Mouse (Mus musculus): ENCODE results near the gene Fam198a.

DNA sequence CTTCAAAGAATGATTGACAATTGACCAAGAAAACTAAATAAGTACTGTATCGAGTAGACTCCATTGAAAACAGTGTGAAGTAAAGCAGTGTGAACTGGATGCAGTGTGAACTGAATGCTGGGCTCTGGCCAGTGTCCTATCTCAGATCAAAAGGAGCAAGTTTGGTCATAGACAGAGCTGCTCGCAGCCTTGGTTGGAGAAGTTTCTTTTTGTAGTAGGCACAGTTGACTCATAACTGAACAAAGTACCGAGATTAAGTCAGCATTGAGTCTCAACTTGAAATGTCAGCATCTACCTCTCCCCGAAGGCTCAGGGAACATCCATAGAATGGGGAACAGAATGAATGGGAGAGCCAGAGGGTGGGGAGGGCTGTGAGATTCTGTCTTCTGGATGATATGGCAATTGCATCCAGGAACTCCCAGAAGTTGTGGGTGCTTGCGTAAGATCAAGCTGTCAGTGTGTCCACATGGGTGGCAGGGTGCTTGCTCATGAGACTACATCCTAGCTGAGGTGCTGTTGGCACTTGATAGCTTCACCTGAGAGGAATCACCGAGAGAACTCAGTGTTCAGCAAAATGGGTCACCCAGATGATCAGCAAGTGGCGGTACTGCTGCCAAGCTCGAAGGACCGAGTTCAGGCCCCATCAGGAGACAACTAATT is 25.8 kb upstream of the Fam198a start:
- no peak for TF ChIP-seq EP300 (IDR thresholded peaks at IDR 0.05)
- no peak for TF ChIP-seq CTCF (IDR thresholded peaks at IDR 0.05)

Measured in lung, postnatal 0 days (tissue).